Mouse (Mus musculus) CH12.LX (cell line): ENCODE results near the gene Ern1. TPM values are rescaled to one million over a fixed set of nuclear protein-coding genes. Genes with fewer than 3 reads are reported as not detected.

ENCODE experiments used
- DNase-seq: peaks from one replicate; pipeline ENCODE4 v3.0.0-alpha.2; 2013; ENCODE audit errors: extremely low read depth
- H3K27ac ChIP-seq: 2 replicates; pipeline ENCODE4 v1.5.1; 2012; ENCODE audit warnings: low read depth, mild to moderate bottlenecking, control low read depth, moderate library complexity; ENCODE audit not compliant: insufficient read depth
- H3K27me3 ChIP-seq: replicated peaks from 2 replicates; pipeline ENCODE3; 2012; ENCODE audit warnings: inconsistent platforms
- H3K36me3 ChIP-seq, 2 experiments: replicated peaks in 1 of 2; 2 replicates each; pipeline versions ENCODE3 to v1.6.1; 2012; ENCODE audit warnings: inconsistent platforms in 1 of 2, low read length in 1 of 2, mild to moderate bottlenecking in 1 of 2, mixed read lengths in 1 of 2, moderate library complexity in 1 of 2; ENCODE audit not compliant: control insufficient read depth in 1 of 2, insufficient read depth in 1 of 2
- H3K4me1 ChIP-seq, 2 experiments: 2 replicates each; pipeline ENCODE4 v1.6.1; 2012; ENCODE audit warnings: inconsistent platforms in 1 of 2, moderate library complexity in 1 of 2; ENCODE audit not compliant: insufficient read depth in 2 of 2, control insufficient read depth in 1 of 2
- H3K4me2 ChIP-seq: 2 replicates; pipeline ENCODE4 v1.6.1; 2012; ENCODE audit warnings: low read depth, mild to moderate bottlenecking, control low read depth; ENCODE audit not compliant: poor library complexity, insufficient read depth, severe bottlenecking
- H3K4me3 ChIP-seq, 3 experiments: fragments of 150-350 bp in 1 of 3; sonication (generic) in 1 of 3; replicated peaks in 1 of 3; 2 replicates each; pipeline versions ENCODE3 to v1.5.1; 2011 to 2012; ENCODE audit warnings: low read depth in 2 of 3, low read length in 2 of 3, mild to moderate bottlenecking in 2 of 3, moderate library complexity in 2 of 3, control low read depth in 1 of 3, improper control_type of control experiment in 1 of 3, inconsistent platforms in 1 of 3, mixed read lengths in 1 of 3; ENCODE audit not compliant: poor library complexity in 1 of 3
- H3K79me2 ChIP-seq: replicated peaks from 2 replicates; pipeline ENCODE4 v1.6.1; 2012; ENCODE audit warnings: mild to moderate bottlenecking, moderate library complexity; ENCODE audit not compliant: control insufficient read depth, poor library complexity, insufficient read depth, severe bottlenecking; ENCODE audit errors: extremely low read depth
- H3K9ac ChIP-seq: 2 replicates; pipeline ENCODE4 v1.6.1; 2012; ENCODE audit warnings: low read depth, mild to moderate bottlenecking, control low read depth, moderate library complexity; ENCODE audit not compliant: insufficient read depth
- H3K9me3 ChIP-seq: replicated peaks from 2 replicates; pipeline ENCODE3; 2012; ENCODE audit warnings: low read length, inconsistent platforms, mixed read lengths
- BHLHE40 ChIP-seq: IDR thresholded peaks from 2 replicates; pipeline ENCODE4 v1.6.1; 2011; ENCODE audit warnings: mild to moderate bottlenecking, low read depth, low read length, improper control_type of control experiment
- CHD1 ChIP-seq: IDR thresholded peaks from 2 replicates; pipeline ENCODE4 v1.6.1; 2012; ENCODE audit warnings: low read depth, low read length, improper control_type of control experiment, inconsistent platforms
- CHD2 ChIP-seq: IDR thresholded peaks from 2 replicates; pipeline ENCODE4 v1.6.1; 2011; ENCODE audit warnings: low read length, improper control_type of control experiment
- CTCF ChIP-seq, 2 experiments: IDR thresholded peaks in 1 of 2; conservative IDR thresholded peaks in 1 of 2; 2 replicates each; pipeline ENCODE4 v1.5.1; 2011 to 2012; ENCODE audit warnings: low read depth in 2 of 2, low read length in 2 of 2, improper control_type of control experiment in 1 of 2, inconsistent platforms in 1 of 2, mild to moderate bottlenecking in 1 of 2, moderate library complexity in 1 of 2
- ELF1 ChIP-seq: IDR thresholded peaks from 2 replicates; pipeline ENCODE4 v1.6.1; 2014; ENCODE audit warnings: low read depth, mild to moderate bottlenecking, inconsistent platforms, low read length, improper control_type of control experiment
- ETS1 ChIP-seq: conservative IDR thresholded peaks from 2 replicates; pipeline ENCODE4 v1.6.1; 2012; ENCODE audit warnings: low read depth, mild to moderate bottlenecking, inconsistent platforms, low read length, improper control_type of control experiment, moderate library complexity
- HCFC1 ChIP-seq: IDR thresholded peaks from 2 replicates; pipeline ENCODE4 v1.6.1; 2012; ENCODE audit warnings: low read depth, mild to moderate bottlenecking, inconsistent platforms, low read length, improper control_type of control experiment
- IRF4 ChIP-seq: IDR thresholded peaks from 2 replicates; pipeline ENCODE4 v1.6.1; 2014; ENCODE audit warnings: low read depth, mild to moderate bottlenecking, inconsistent platforms, low read length, improper control_type of control experiment
- JUND ChIP-seq: conservative IDR thresholded peaks from 2 replicates; pipeline ENCODE4 v1.6.1; 2011; ENCODE audit warnings: low read depth, low read length, improper control_type of control experiment
- KAT2A ChIP-seq: IDR thresholded peaks from 2 replicates; pipeline ENCODE4 v1.6.1; 2012; ENCODE audit warnings: low read length, improper control_type of control experiment, inconsistent platforms; ENCODE audit not compliant: insufficient replicate concordance
- MAX ChIP-seq: IDR thresholded peaks from 2 replicates; pipeline ENCODE4 v1.6.1; 2011; ENCODE audit warnings: low read length, improper control_type of control experiment
- MAZ ChIP-seq: IDR thresholded peaks from 2 replicates; pipeline ENCODE4 v1.6.1; 2012; ENCODE audit warnings: low read depth, mild to moderate bottlenecking, inconsistent platforms, low read length, improper control_type of control experiment, moderate library complexity
- MEF2A ChIP-seq: IDR thresholded peaks from 2 replicates; pipeline ENCODE4 v1.6.1; 2014; ENCODE audit warnings: low read depth, mild to moderate bottlenecking, inconsistent platforms, low read length, improper control_type of control experiment, borderline replicate concordance
- MXI1 ChIP-seq: IDR thresholded peaks from 2 replicates; pipeline ENCODE4 v1.6.1; 2011; ENCODE audit warnings: mild to moderate bottlenecking, low read depth, low read length, improper control_type of control experiment
- MYC ChIP-seq: IDR thresholded peaks from 2 replicates; pipeline ENCODE4 v1.6.1; 2011; ENCODE audit warnings: low read depth, mild to moderate bottlenecking, improper control_type of control experiment, low read length
- NELFE ChIP-seq: IDR thresholded peaks from 2 replicates; pipeline ENCODE4 v1.6.1; 2011; ENCODE audit warnings: low read depth, low read length, improper control_type of control experiment
- NRF1 ChIP-seq: IDR thresholded peaks from 2 replicates; pipeline ENCODE4 v1.6.1; 2014; ENCODE audit warnings: low read depth, mild to moderate bottlenecking, inconsistent platforms, low read length, improper control_type of control experiment, moderate library complexity
- PAX5 ChIP-seq: IDR thresholded peaks from 2 replicates; pipeline ENCODE4 v1.6.1; 2012; ENCODE audit warnings: low read length, inconsistent platforms, mixed read lengths
- POLR2AphosphoS2 ChIP-seq: IDR thresholded peaks from 2 replicates; pipeline ENCODE4 v1.6.1; 2011; ENCODE audit warnings: low read depth, low read length, improper control_type of control experiment
- RAD21 ChIP-seq: IDR thresholded peaks from 2 replicates; pipeline ENCODE4 v1.6.1; 2011; ENCODE audit warnings: low read depth, mild to moderate bottlenecking, low read length, improper control_type of control experiment, moderate library complexity
- RCOR1 ChIP-seq: conservative IDR thresholded peaks from 2 replicates; pipeline ENCODE4 v1.6.1; 2012; ENCODE audit warnings: low read depth, mild to moderate bottlenecking, inconsistent platforms, low read length, improper control_type of control experiment
- SIN3A ChIP-seq: IDR thresholded peaks from 2 replicates; pipeline ENCODE4 v1.6.1; 2012; ENCODE audit warnings: low read length, improper control_type of control experiment, inconsistent platforms
- ZNF384 ChIP-seq: IDR thresholded peaks from 2 replicates; pipeline ENCODE4 v1.6.1; 2012; ENCODE audit warnings: low read depth, low read length, improper control_type of control experiment, inconsistent platforms
- dilution Hi-C: fragments of 300-500 bp; cut with MboI; formaldehyde crosslinking; loops from 2 replicates; pipeline ENCODE4 v1.14.3; 2020; ENCODE audit warnings: low sequenced_read_pairs; ENCODE audit not compliant: extremely low pct_unique_long_range_greater_than_20kb, extremely low pct_ligation_motif_present
- in situ Hi-C: fragments of 300-500 bp; cut with MboI; formaldehyde crosslinking; loops from 3 replicates; pipeline ENCODE4 v1.14.3; 2019; ENCODE audit warnings: low sequenced_read_pairs, low pct_ligation_motif_present, low pct_unique_long_range_greater_than_20kb, mixed read lengths
- polyA plus RNA-seq: library from polyadenylated mRNA; unstranded; fragments of >175 nt; gene quantifications from 2 replicates; pipeline ENCODE4 v1.2.1, GENCODE M21; 2012; ENCODE audit warnings: low read depth; ENCODE audit not compliant: insufficient read length
- total RNA-seq, 2 experiments: library from RNA; depleted of rRNA; stranded (reverse); fragments of 300-350 nt in 1 of 2; fragments of >200 nt in 1 of 2; gene quantifications; 2 replicates each; pipeline ENCODE4 v1.2.3; 2012 to 2014

The Ern1 gene
- total and polyA plus RNA-seq, 3 experiments: 3.0 to 21.7 (median 7.7) TPM

GRCm38 (mm10) chr11:106479619-106480529 lies 7.8 kb downstream of the Ern1 start (continued):
- TF ChIP-seq NRF1 (0 out of 2 replicates have a peak, but pooled peaks have one; percentile 17), ZNF384 (no peak), SIN3A (peak; percentile 65; the same call in 1 of the 2 replicates), ETS1 (0 out of 2 replicates have a peak, but pooled peaks have one; percentile 6), JUND (no peak), MXI1 (peak; percentile 77), RAD21 (no peak), POLR2AphosphoS2 (no peak), MEF2A (peak; percentile 69; the same call in 1 of the 2 replicates), MYC (peak; percentile 66; the same call in 1 of the 2 replicates)

- Histone ChIP-seq H3K4me3 (no peak overlapping the region), H3K27ac (peak overlapping the region; percentile 50; the same call in 1 of the 2 replicates), H3K9ac (peak overlapping the region; percentile 28), H3K27me3 (no peaks in the 10 kb centered on the region), H3K9me3 (peaks cover 12% of the 10 kb centered on the region), H3K4me2 (peak overlapping the region; percentile 70), H3K36me3 (peaks cover 10 to 11% of the 10 kb centered on the region in 2 experiments), H3K4me1 (peaks cover 21 to 69% of the 10 kb centered on the region in 2 experiments), H3K79me2 (peaks cover 99% of the 10 kb centered on the region)
- in situ Hi-C loops: no loop called here
- TF ChIP-seq MAX (0 out of 2 replicates have a peak, but pooled peaks have one; percentile 40), PAX5 (no peak), SIN3A (no peak), ELF1 (no peak), IRF4 (peak; percentile 24; the same call in 1 of the 2 replicates), HCFC1 (peak; percentile 34; the same call in 1 of the 2 replicates), MAZ (peak; percentile 58; the same call in 1 of the 2 replicates), BHLHE40 (peak; percentile 55), CTCF (conservative IDR thresholded peaks at IDR 0.05 in 1 of 2, IDR thresholded peaks at IDR 0.05 in 1 of 2; ENCODE audit: low read depth in 2 of 2, low read length in 2 of 2) (no peak), KAT2A (no peak), CHD2 (peak; percentile 71), CHD1 (no peak; the same call in 1 of the 2 replicates), RCOR1 (no peak), NELFE (no peak), ZNF384 (no peak)
- dilution Hi-C loops: no loop called here
- DNase-seq: no peak
Measured at GRCm38 (mm10) chr11:106478745-106479144, 8.9 kb downstream of the Ern1 start.
